Mouse (Mus musculus) bone marrow macrophage, adult 2 months (primary cell): ENCODE measurements around the gene Cyp24a1.

Experiments used
- CTCF ChIP-seq: IDR thresholded peaks from 2 replicates; pipeline ENCODE4 v1.5.1; 2012; ENCODE audit warnings: low read depth, mild to moderate bottlenecking, low read length, moderate library complexity
- POLR2A ChIP-seq: IDR thresholded peaks from 2 replicates; pipeline ENCODE4 v1.6.1; 2012; ENCODE audit warnings: mild to moderate bottlenecking, low read depth, low read length, borderline replicate concordance

GRCm38 (mm10) chr2:170507734-170508133 lies 10.8 kb upstream of the Cyp24a1 start:
- peak; percentile 69 for TF ChIP-seq CTCF
- no peak for TF ChIP-seq POLR2A
